Mouse (Mus musculus) inflammation-experienced regulatory T-cells, adult 6 months (primary cell): ENCODE data around the gene Zfp248. TPM values are rescaled to one million over a fixed set of nuclear protein-coding genes. Genes with fewer than 3 reads are reported as not detected.

Experiments used
- ATAC-seq: one replicate; pipeline ENCODE4 v1.8.0; 2017
- polyA plus RNA-seq, 3 experiments: library from polyadenylated mRNA; unstranded; fragments of 100-300 nt; shearing (Covaris generic); gene quantifications; one replicate each; pipeline ENCODE4 v1.2.1; 2017

The Zfp248 gene
- 1 to 10 TPM; 7.0 to 7.7 (median 7.3) TPM for polyA plus RNA-seq

- ATAC-seq = peak; percentile 96
Observed at GRCm38 (mm10) chr6:118455042-118455631, at the start of gene Zfp248. TSS of gene Zfp248 (minus strand) at chr6:118455528.

GRCm38 (mm10) chr6:118499010-118499409 lies 43.7 kb upstream of the Zfp248 start:
- no peak for ATAC-seq

- ATAC-seq = no peak
Observed at GRCm38 (mm10) chr6:118482125-118482524, 26.8 kb upstream of the Zfp248 start.

GRCm38 (mm10) chr6:118478957-118479708 lies 23.8 kb upstream of the Zfp248 start, which contains the start of gene Zfp9:
TSS of gene Zfp9 (minus strand) at chr6:118479320.
- ATAC-seq = no peak

GRCm38 (mm10) chr6:118477875-118478785 lies 22.8 kb upstream of the Zfp248 start:
- ATAC-seq = no peak

GRCm38 (mm10) chr6:118462069-118462705 lies 6.9 kb upstream of the Zfp248 start:
- ATAC-seq = no peak

GRCm38 (mm10) chr6:118457726-118458125 lies 2.4 kb upstream of the Zfp248 start:
- no peak for ATAC-seq

GRCm38 (mm10) chr6:118454452-118454851 lies 876 bp downstream of the Zfp248 start:
- ATAC-seq = no peak

GRCm38 (mm10) chr6:118431502-118431901 lies 23.8 kb downstream of the Zfp248 start:
- ATAC-seq = no peak

GRCm38 (mm10) chr6:118426666-118427065 lies 28.7 kb downstream of the Zfp248 start:
- ATAC-seq = no peak

- ATAC-seq = peak; percentile 92
Observed at GRCm38 (mm10) chr6:118419050-118419920, 36.0 kb downstream of the Zfp248 start, which contains the start of gene Bms1. TSS of gene Bms1 (minus strand) at chr6:118419474.

- ATAC-seq = no peak
Observed at GRCm38 (mm10) chr6:118410428-118410827, 44.9 kb downstream of the Zfp248 start.

- ATAC-seq = no peak
Observed at GRCm38 (mm10) chr6:118408510-118408909, 46.8 kb downstream of the Zfp248 start.

GRCm38 (mm10) chr6:118406421-118406820 lies 48.9 kb downstream of the Zfp248 start:
- no peak for ATAC-seq

- ATAC-seq = no peak
Observed at GRCm38 (mm10) chr6:118390746-118391145, 64.6 kb downstream of the Zfp248 start.

- ATAC-seq = no peak
Observed at GRCm38 (mm10) chr6:118385962-118386361, 69.4 kb downstream of the Zfp248 start.

- no peak for ATAC-seq
Observed at GRCm38 (mm10) chr6:118381234-118381633, 74.1 kb downstream of the Zfp248 start.

GRCm38 (mm10) chr6:118380630-118381029 lies 74.7 kb downstream of the Zfp248 start:
- ATAC-seq = no peak

- no peak for ATAC-seq
Observed at GRCm38 (mm10) chr6:118379451-118380167, 75.7 kb downstream of the Zfp248 start.

- ATAC-seq = no peak
Observed at GRCm38 (mm10) chr6:118377611-118378010, 77.7 kb downstream of the Zfp248 start.
